Mouse (Mus musculus): ENCODE data around the gene Tifab.

DNA sequence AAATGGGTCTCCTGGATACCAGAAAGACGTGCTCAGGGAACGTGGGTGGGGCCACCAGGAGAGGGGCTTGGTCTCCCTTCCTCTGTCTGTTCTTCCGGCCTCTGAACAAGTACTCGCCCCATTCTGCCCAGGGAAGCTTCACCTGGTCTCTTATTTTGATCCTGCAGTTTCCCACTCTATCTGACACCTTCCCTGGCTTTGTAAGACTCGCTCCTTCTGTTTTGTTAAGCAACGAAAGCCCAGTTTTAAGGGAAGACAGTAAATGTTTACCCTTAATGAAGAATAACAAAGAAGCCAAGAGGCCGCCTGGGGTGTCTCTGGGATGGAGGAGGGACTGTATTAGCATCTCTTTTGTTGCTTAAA, 35.6 kb downstream of the Tifab start:
- TF ChIP-seq CTCF (IDR thresholded peaks at IDR 0.05; ENCODE audit: extremely low read depth, insufficient read depth, insufficient read length, insufficient replicate concordance) (no peak), POLR2A (IDR thresholded peaks at IDR 0.05; ENCODE audit: low read depth, low read length) (no peak)

All from spleen, adult 2 months (tissue).